Mouse (Mus musculus): ENCODE results near the gene Col6a1.
A peak's percentile ranks its signal among the peaks of the same experiment; 100 is the strongest.
"Not testable (repeated sequence)": the region's sequence is repeated elsewhere in the genome, so short reads cannot be mapped to it uniquely, and the experiment has no call there.

The Col6a1 gene

GRCm38 (mm10) chr10:76725682-76726285 is at the start of gene Col6a1:
Gene Col6a1 (minus strand): TSS chr10:76726168.
- no peak for DNase-seq (ENCODE audit: low spot score in 2 of 2)

- no peak for DNase-seq (ENCODE audit: low spot score in 2 of 2)
These were observed 45.7 kb upstream of the Col6a1 start for GRCm38 (mm10) chr10:76771624-76772023.

GRCm38 (mm10) chr10:76771086-76771485 is 45.1 kb upstream of the Col6a1 start:
- DNase-seq (ENCODE audit: low spot score in 2 of 2): no peak

GRCm38 (mm10) chr10:76769581-76769980 is 43.6 kb upstream of the Col6a1 start:
- no peak for DNase-seq (ENCODE audit: low spot score in 2 of 2)

- no peak for DNase-seq (ENCODE audit: low spot score in 2 of 2)
These were observed 40.2 kb upstream of the Col6a1 start for GRCm38 (mm10) chr10:76766196-76766595.

- no peak for DNase-seq (ENCODE audit: low spot score in 2 of 2)
These were observed 39.0 kb upstream of the Col6a1 start for GRCm38 (mm10) chr10:76764927-76765326.

GRCm38 (mm10) chr10:76763016-76763415 is 37.0 kb upstream of the Col6a1 start:
- no peak for DNase-seq (ENCODE audit: low spot score in 2 of 2)

- DNase-seq (ENCODE audit: low spot score in 2 of 2): no peak
These were observed 36.4 kb upstream of the Col6a1 start for GRCm38 (mm10) chr10:76762411-76762810.

- DNase-seq (ENCODE audit: low spot score in 2 of 2): no peak
These were observed 33.9 kb upstream of the Col6a1 start for GRCm38 (mm10) chr10:76759878-76760277.

- no peak for DNase-seq (ENCODE audit: low spot score in 2 of 2)
These were observed 27.7 kb upstream of the Col6a1 start for GRCm38 (mm10) chr10:76753640-76754039.

- DNase-seq (ENCODE audit: low spot score in 2 of 2): not testable (repeated sequence)
These were observed 18.3 kb upstream of the Col6a1 start for GRCm38 (mm10) chr10:76744267-76744666.

- no peak for DNase-seq (ENCODE audit: low spot score in 2 of 2)
These were observed 10.8 kb upstream of the Col6a1 start for GRCm38 (mm10) chr10:76736764-76737163.

- peak; percentile 32 to 33 for DNase-seq (ENCODE audit: low spot score in 2 of 2)
These were observed 9.0 kb upstream of the Col6a1 start for GRCm38 (mm10) chr10:76734979-76735378.

GRCm38 (mm10) chr10:76733677-76734068 is 7.7 kb upstream of the Col6a1 start:
- no peak for DNase-seq (ENCODE audit: low spot score in 2 of 2)

GRCm38 (mm10) chr10:76732881-76733676 is 7.1 kb upstream of the Col6a1 start:
- DNase-seq (ENCODE audit: low spot score in 2 of 2): no peak

GRCm38 (mm10) chr10:76732391-76732790 is 6.4 kb upstream of the Col6a1 start:
- DNase-seq (ENCODE audit: low spot score in 2 of 2): no peak

GRCm38 (mm10) chr10:76731621-76732239 is 5.8 kb upstream of the Col6a1 start:
- DNase-seq (ENCODE audit: low spot score in 2 of 2): no peak

- no peak for DNase-seq (ENCODE audit: low spot score in 2 of 2)
These were observed 4.0 kb upstream of the Col6a1 start for GRCm38 (mm10) chr10:76729631-76730620.

- no peak for DNase-seq (ENCODE audit: low spot score in 2 of 2)
These were observed 2.4 kb upstream of the Col6a1 start for GRCm38 (mm10) chr10:76728369-76728768.

- no peak for DNase-seq (ENCODE audit: low spot score in 2 of 2)
These were observed 1.3 kb upstream of the Col6a1 start for GRCm38 (mm10) chr10:76727301-76727700.

- DNase-seq (ENCODE audit: low spot score in 2 of 2): no peak
These were observed 898 bp upstream of the Col6a1 start for GRCm38 (mm10) chr10:76726866-76727265.

- no peak for DNase-seq (ENCODE audit: low spot score in 2 of 2)
These were observed 871 bp downstream of the Col6a1 start for GRCm38 (mm10) chr10:76725097-76725496.
